Mouse (Mus musculus) stomach, embryonic 16.5 days (tissue): Measurements from ENCODE around the gene Zfp39. TPM values are rescaled to one million over a fixed set of nuclear protein-coding genes. Genes with fewer than 3 reads are reported as not detected.
A peak's percentile ranks its signal among the peaks of the same experiment; 100 is the strongest.
"Not testable (repeated sequence)": the region's sequence is repeated elsewhere in the genome, so short reads cannot be mapped to it uniquely, and the experiment has no call there.

ENCODE experiments used
- ATAC-seq: fragments of 200-750 bp; cut with Nextera tagmentation; 2 replicates; pipeline ENCODE4 v1.8.0; 2017; ENCODE audit warnings: moderate number of reproducible peaks, moderate TSS enrichment; ENCODE audit not compliant: insufficient read depth, low FRiP score
- H3K27ac ChIP-seq: fragments of 300-500 bp; sonication (generic); 2 replicates; pipeline ENCODE4 v1.5.1; 2014; ENCODE audit warnings: low read length
- H3K27me3 ChIP-seq: fragments of 300-500 bp; sonication (generic); 2 replicates; pipeline ENCODE4 v1.6.1; 2014; ENCODE audit warnings: low read length, control low read depth, mixed read lengths; ENCODE audit not compliant: control insufficient read depth, insufficient read depth
- H3K36me3 ChIP-seq: fragments of 300-500 bp; sonication (generic); 2 replicates; pipeline ENCODE4 v1.6.1; 2014; ENCODE audit warnings: low read length; ENCODE audit not compliant: control insufficient read depth, insufficient read depth
- H3K4me1 ChIP-seq: fragments of 300-500 bp; sonication (generic); 2 replicates; pipeline ENCODE4 v1.6.1; 2014; ENCODE audit warnings: low read length, control low read depth, mixed read lengths; ENCODE audit not compliant: control insufficient read depth, insufficient read depth
- H3K4me2 ChIP-seq: fragments of 300-500 bp; sonication (generic); 2 replicates; pipeline ENCODE4 v1.6.1; 2014; ENCODE audit warnings: low read depth, low read length, mixed read lengths
- H3K4me3 ChIP-seq: fragments of 300-500 bp; sonication (generic); replicated peaks from 2 replicates; pipeline ENCODE4 v1.5.1; 2014; ENCODE audit warnings: mild to moderate bottlenecking, low read length
- H3K9ac ChIP-seq: fragments of 300-500 bp; sonication (generic); 2 replicates; pipeline ENCODE4 v1.6.1; 2014; ENCODE audit warnings: low read length
- H3K9me3 ChIP-seq: fragments of 300-500 bp; sonication (generic); replicated peaks from 2 replicates; pipeline ENCODE4 v1.6.1; 2016; ENCODE audit warnings: low read length, control low read depth; ENCODE audit not compliant: control insufficient read depth
- WGBS: fragments of 180-500 bp; shearing (Covaris S2); extraction: QIAGEN DNeasy Blood & Tissue Kit; methylation state at CpG from one replicate; pipeline ENCODE4 v1.1.7; 2014; 5-methylcytosine and 5-hydroxymethylcytosine counted together
- polyA plus RNA-seq: library from polyadenylated mRNA; unstranded; fragments of >200 nt; fragmentation: Nextera tagmentation; extraction: Ambion mirVana; gene quantifications from 2 replicates; pipeline ENCODE4 v1.2.1, GENCODE M21; 2015

Zfp39 gene
- polyA plus RNA-seq, 1 experiment from 2014 or later: 4.7 TPM

DNA sequence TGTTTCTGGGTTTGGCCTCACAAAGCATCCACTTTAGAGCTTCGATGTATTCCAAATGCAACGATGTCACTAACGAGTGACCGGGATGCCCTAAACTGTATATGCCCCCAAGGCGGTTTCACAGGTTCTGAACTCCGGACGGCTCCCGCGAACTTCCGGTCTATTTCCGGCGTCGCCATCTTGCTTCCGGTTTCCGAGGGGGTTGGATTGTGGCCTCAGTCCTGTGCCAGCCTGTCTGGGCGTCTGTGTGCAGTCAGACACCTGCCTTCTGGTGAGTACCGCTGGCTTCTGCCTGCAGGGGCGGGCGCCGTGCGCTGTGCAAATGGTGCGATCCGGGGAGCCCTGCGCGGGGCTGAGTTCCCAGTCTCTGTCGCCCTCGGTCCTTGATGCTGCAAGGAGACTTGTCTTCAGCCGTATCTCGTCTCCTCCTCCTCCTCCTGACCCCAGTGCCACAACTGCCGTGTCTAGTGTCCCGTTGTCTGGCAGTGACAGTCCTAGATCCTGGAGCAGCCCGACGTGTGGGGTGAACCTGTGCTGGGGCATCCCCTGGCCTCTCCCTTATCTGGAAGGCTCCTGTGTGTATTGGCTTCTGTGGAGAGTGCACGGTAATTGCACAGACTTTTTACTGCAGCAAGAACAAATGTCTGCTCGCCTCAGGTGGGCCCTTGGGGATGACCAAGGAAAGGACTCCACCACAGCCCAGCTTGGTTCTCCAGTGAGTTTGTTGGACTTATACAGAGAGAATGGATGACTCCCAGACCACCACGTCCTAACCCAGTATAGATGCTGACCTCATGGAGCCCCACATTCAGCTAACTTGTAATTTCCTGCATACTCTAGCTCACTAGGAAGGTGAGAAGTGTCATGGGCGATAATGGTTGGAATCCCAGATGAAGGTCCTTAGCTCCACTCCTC, 36.7 kb downstream of the Zfp39 start, which contains the start of gene 2810021J22Rik:
Gene 2810021J22Rik (plus strand): TSS at position 178 of the 915 bp plus-strand sequence.
- no peaks in the 10 kb centered on the region for H3K27me3 ChIP-seq
- WGBS: 3% methylated on average over 37 of the region's 37 CpGs

DNA sequence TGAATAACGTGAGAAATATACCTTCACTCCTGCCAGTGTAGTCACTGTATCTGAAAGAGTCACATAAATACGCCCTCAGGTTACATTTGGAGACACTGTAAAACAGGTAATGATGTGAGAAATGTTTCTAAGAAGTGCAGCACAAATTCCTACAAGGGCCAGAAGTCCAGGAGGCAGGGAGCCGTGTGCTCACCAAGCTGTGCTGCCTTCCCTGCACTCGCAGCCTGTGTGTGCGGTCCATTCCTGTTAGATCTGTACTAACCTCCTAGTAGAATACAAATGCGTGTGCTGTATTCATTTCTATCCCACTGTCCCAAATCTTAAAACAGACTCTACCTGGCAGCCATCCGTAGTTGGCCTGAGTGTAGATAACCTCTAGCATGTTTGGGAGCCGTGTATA, 43.3 kb downstream of the Zfp39 start:
- Histone ChIP-seq H3K36me3 (peaks cover 50% of the 10 kb centered on the region), H3K27ac (no peak overlapping the region), H3K27me3 (no peaks in the 10 kb centered on the region), H3K4me2 (no peak overlapping the region), H3K4me3 (no peak overlapping the region), H3K4me1 (no peaks in the 10 kb centered on the region), H3K9me3 (peaks cover 24% of the 10 kb centered on the region), H3K9ac (no peak overlapping the region)
- WGBS: 96% methylated on average over 8 of the region's 8 CpGs
- ATAC-seq: no peak

More for the DNA sequence above, 36.7 kb downstream of the Zfp39 start, which contains the start of gene 2810021J22Rik:
- peak within 1 kb of the TSS; percentile 75 for H3K4me2 ChIP-seq
- H3K4me3 ChIP-seq: peak within 1 kb of the TSS; percentile 67
- H3K9ac ChIP-seq: peak within 1 kb of the TSS; percentile 78
- ATAC-seq: peak; percentile 87
- H3K27ac ChIP-seq: peak within 1 kb of the TSS; percentile 65
- peaks cover 10% of the 10 kb centered on the region for H3K4me1 ChIP-seq
- H3K36me3 ChIP-seq: no peaks in the 10 kb centered on the region
- no peaks in the 10 kb centered on the region for H3K9me3 ChIP-seq

DNA sequence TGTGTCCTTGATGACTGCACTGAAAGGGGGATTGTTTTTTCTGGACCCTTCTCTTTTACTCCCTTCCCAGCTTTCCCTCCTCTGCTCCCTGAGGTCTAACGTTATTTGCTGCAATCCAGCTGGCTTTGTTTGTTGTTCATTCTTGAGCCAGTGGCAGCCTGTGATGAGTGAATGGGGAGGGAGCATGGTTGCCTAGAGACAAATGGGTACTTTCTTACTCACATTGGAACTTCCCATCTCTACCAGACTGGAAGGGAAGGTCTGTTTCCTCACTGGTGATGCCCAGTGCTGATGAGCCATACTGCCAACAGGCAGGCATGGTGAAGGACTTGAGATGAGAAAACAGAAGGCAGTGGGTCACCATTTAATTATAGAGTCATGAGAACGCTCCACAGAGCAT, 54.3 kb downstream of the Zfp39 start:
- H3K4me3 ChIP-seq: no peak overlapping the region

DNA sequence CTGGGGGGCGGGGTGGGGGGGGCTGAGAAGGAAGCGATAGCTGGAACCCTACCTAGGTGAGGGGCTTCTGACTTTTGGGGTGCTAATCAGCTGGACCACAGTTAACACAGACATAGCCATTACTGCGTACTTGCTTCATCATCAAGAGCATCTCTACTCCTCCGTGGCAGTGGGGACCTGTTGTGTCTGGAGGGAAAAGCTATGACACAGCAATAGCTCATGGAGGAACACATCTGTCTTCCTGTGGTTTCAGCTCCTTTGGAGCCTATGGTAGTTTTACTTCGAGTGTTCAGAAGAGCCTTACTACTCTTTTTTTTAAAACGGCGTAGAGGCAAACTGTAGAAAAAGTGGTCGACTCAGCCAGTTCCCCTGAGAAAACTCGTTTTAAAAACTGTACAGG, 56.4 kb downstream of the Zfp39 start:
- H3K36me3 ChIP-seq: peaks cover 7% of the 10 kb centered on the region; the same call in 1 of the 2 replicates
- H3K27ac ChIP-seq: no peak overlapping the region
- no peak for ATAC-seq
- H3K9ac ChIP-seq: peak overlapping the region; percentile 92
- H3K4me3 ChIP-seq: peak overlapping the region; percentile 76
- H3K4me1 ChIP-seq: peaks cover 6% of the 10 kb centered on the region; the same call in 1 of the 2 replicates
- H3K4me2 ChIP-seq: peak overlapping the region; percentile 87
- no peaks in the 10 kb centered on the region for H3K9me3 ChIP-seq
- 44% methylated on average over 9 of the region's 9 CpGs for WGBS
- no peaks in the 10 kb centered on the region for H3K27me3 ChIP-seq

More for the DNA sequence above, 54.3 kb downstream of the Zfp39 start:
- H3K9ac ChIP-seq: no peak overlapping the region
- no peaks in the 10 kb centered on the region for H3K9me3 ChIP-seq
- no peak for ATAC-seq
- 58% methylated on average over 2 of the region's 2 CpGs for WGBS
- H3K36me3 ChIP-seq: peaks cover 7% of the 10 kb centered on the region; the same call in 1 of the 2 replicates
- H3K27ac ChIP-seq: no peak overlapping the region
- H3K4me1 ChIP-seq: peaks cover 6% of the 10 kb centered on the region; the same call in 1 of the 2 replicates
- no peak overlapping the region for H3K4me2 ChIP-seq
- no peaks in the 10 kb centered on the region for H3K27me3 ChIP-seq

DNA sequence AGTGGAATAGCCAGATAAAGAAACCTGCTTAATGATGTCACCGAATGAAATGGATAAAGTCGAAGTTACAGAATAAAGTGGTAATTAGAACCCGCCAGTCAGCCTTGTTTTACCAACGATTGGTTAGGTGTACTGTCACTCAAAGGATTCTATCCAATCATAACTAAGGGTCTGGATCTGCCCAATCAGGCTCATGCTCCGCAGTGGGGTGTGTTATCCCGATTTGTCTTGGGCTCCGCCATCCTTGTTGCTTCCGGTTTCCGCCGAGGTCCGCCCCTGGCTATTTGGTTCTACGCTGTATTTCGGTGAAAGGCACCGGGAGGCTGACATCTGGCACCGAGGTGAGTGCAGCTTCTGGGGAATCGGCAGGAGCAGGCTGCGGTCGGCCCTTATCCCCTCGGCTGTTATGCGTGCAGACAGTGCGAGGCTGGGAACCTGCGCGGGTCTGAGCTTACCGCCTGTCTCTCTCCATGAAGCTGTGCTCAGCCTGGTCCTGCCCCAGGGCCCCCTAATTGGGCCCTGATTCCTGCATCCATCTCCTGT, 57.0 kb downstream of the Zfp39 start, which contains the start of gene Gm12258:
Gene Gm12258 (plus strand): TSS at position 240 of the 543 bp plus-strand sequence.
- Histone ChIP-seq H3K4me3 (peak within 1 kb of the TSS; percentile 76), H3K36me3 (peaks cover 7% of the 10 kb centered on the region; the same call in 1 of the 2 replicates), H3K4me2 (peak within 1 kb of the TSS; percentile 87), H3K9me3 (no peaks in the 10 kb centered on the region), H3K9ac (peak within 1 kb of the TSS; percentile 92), H3K27me3 (no peaks in the 10 kb centered on the region), H3K4me1 (peaks cover 6% of the 10 kb centered on the region; the same call in 1 of the 2 replicates), H3K27ac (peak within 1 kb of the TSS; percentile 57)
- 0% methylated on average over 24 of the region's 24 CpGs for WGBS
- ATAC-seq: peak; percentile 100

DNA sequence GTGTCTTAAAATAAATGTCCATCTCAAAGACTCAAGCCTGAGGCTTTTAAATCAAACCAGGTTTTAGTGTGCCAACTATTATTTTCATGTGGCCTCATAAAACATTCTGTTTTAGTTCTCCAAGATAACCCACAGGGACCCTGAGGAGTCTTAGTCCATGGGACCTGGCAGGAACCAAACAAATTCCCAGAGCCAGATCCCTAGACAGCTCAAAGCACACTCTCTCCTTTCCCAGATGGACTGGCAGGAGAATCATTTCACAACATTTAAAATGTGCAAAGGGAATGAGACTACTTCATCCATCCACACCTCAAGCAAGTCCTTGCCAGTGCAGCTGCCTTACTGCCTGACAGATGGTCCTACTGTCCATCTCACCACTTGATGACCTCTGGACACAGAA, 65.1 kb downstream of the Zfp39 start, which contains the start of gene Olfr311:
Gene Olfr311 (plus strand): TSS at position 301 of the 400 bp plus-strand sequence.
- H3K4me3 ChIP-seq, H3K4me2 ChIP-seq, H3K27me3 ChIP-seq, H3K9me3 ChIP-seq, ATAC-seq, H3K27ac ChIP-seq, H3K9ac ChIP-seq, H3K4me1 ChIP-seq, H3K36me3 ChIP-seq: not testable (repeated sequence)

Other genes starting within 250 kb of the Zfp39 start
- gene Olfr322, start 245.4 kb downstream of the Zfp39 start, polyA plus RNA-seq: not detected in 2 replicates
- gene Olfr320, start 223.1 kb downstream of the Zfp39 start, polyA plus RNA-seq: not detected in 2 replicates
- gene Olfr319, start 205.1 kb downstream of the Zfp39 start, polyA plus RNA-seq: not detected in 2 replicates
- gene Olfr318, start 180.2 kb downstream of the Zfp39 start, polyA plus RNA-seq: not detected in 2 replicates
- not detected in 2 replicates for gene Olfr317, start 165.0 kb downstream of the Zfp39 start, polyA plus RNA-seq
- not detected in 2 replicates for gene Olfr316, start 151.5 kb downstream of the Zfp39 start, polyA plus RNA-seq
- not detected in 2 replicates for gene Olfr315, start 131.0 kb downstream of the Zfp39 start, polyA plus RNA-seq
- not detected in 2 replicates for gene Olfr314, start 121.3 kb downstream of the Zfp39 start, polyA plus RNA-seq
- gene Fam183b, start 102.3 kb downstream of the Zfp39 start, polyA plus RNA-seq: 5.2 and 5.4 TPM in 2 replicates
- gene Olfr313, start 89.2 kb downstream of the Zfp39 start, polyA plus RNA-seq: not detected in 2 replicates
- gene Olfr312, start 75.0 kb downstream of the Zfp39 start, polyA plus RNA-seq: not detected in 2 replicates
- gene Olfr311, start 65.0 kb downstream of the Zfp39 start, polyA plus RNA-seq: not detected in 2 replicates
- gene Gm12258, start 57.1 kb downstream of the Zfp39 start, polyA plus RNA-seq: 9.5 TPM in 2 replicates
- gene 2810021J22Rik, start 37.0 kb downstream of the Zfp39 start, polyA plus RNA-seq: 5.9 and 7.7 TPM in 2 replicates
- gene Btnl10, start 13.7 kb upstream of the Zfp39 start, polyA plus RNA-seq: 0.72 and 0.80 TPM in 2 replicates
- 113 TPM in 2 replicates for gene Rnf187, start 34.7 kb upstream of the Zfp39 start, polyA plus RNA-seq
- 44.0 and 50.7 TPM in 2 replicates for gene Hist3h2ba, start 44.7 kb upstream of the Zfp39 start, polyA plus RNA-seq
- 28.1 and 33.0 TPM in 2 replicates for gene Hist3h2a, start 50.5 kb upstream of the Zfp39 start, polyA plus RNA-seq
- gene Trim17, start 50.5 kb upstream of the Zfp39 start, polyA plus RNA-seq: 0.17 and 0.27 TPM in 2 replicates
- gene Trim11, start 73.9 kb upstream of the Zfp39 start, polyA plus RNA-seq: 20.5 and 20.8 TPM in 2 replicates
- 0.69 and 1.7 TPM in 2 replicates for gene Obscn, start 232.2 kb upstream of the Zfp39 start, polyA plus RNA-seq